Mouse (Mus musculus) embryonic facial prominence, embryonic 10.5 days (tissue): Measurements from ENCODE around the gene Gm49366. TPM values are rescaled to one million over a fixed set of nuclear protein-coding genes. Genes with fewer than 3 reads are reported as not detected.
"Not testable (repeated sequence)": the region's sequence is repeated elsewhere in the genome, so short reads cannot be mapped to it uniquely, and the experiment has no call there.

Experiments
- DNase-seq: peaks from one replicate; pipeline ENCODE4 v3.0.0-alpha.2; 2017; ENCODE audit warnings: low spot score
- H3K27ac ChIP-seq: fragments of 300-500 bp; sonication (generic); replicated peaks from 2 replicates; pipeline ENCODE4 v1.5.1; 2016; ENCODE audit warnings: mild to moderate bottlenecking
- H3K27me3 ChIP-seq: fragments of 300-500 bp; sonication (generic); replicated peaks from 2 replicates; pipeline ENCODE4 v1.6.1; 2016; ENCODE audit warnings: low read depth, mild to moderate bottlenecking; ENCODE audit not compliant: poor library complexity, severe bottlenecking
- H3K36me3 ChIP-seq: fragments of 300-500 bp; sonication (generic); replicated peaks from 2 replicates; pipeline ENCODE4 v1.6.1; 2016; ENCODE audit warnings: mild to moderate bottlenecking, moderate library complexity
- H3K4me1 ChIP-seq: fragments of 300-500 bp; sonication (generic); 2 replicates; pipeline ENCODE4 v1.6.1; 2016
- H3K4me3 ChIP-seq: fragments of 300-500 bp; sonication (generic); 2 replicates; pipeline ENCODE4 v1.5.1; 2016; ENCODE audit warnings: mild to moderate bottlenecking, moderate library complexity
- H3K9me3 ChIP-seq: fragments of 300-500 bp; sonication (generic); 2 replicates; pipeline ENCODE4 v1.6.1; 2016; ENCODE audit warnings: mild to moderate bottlenecking
- WGBS: fragments of 180-500 bp; shearing (Covaris S2); methylation state at CpG from one replicate; pipeline ENCODE4 v1.1.7; 2016; 5-methylcytosine and 5-hydroxymethylcytosine counted together
- polyA plus RNA-seq: library from polyadenylated mRNA; unstranded; fragments of >200 nt; fragmentation: Nextera tagmentation; extraction: Ambion mirVana; gene quantifications from 2 replicates; pipeline ENCODE4 v1.2.1, GENCODE M21; 2016

Gene Gm49366
- polyA plus RNA-seq, 1 experiment from 2014 or later: not detected

DNA sequence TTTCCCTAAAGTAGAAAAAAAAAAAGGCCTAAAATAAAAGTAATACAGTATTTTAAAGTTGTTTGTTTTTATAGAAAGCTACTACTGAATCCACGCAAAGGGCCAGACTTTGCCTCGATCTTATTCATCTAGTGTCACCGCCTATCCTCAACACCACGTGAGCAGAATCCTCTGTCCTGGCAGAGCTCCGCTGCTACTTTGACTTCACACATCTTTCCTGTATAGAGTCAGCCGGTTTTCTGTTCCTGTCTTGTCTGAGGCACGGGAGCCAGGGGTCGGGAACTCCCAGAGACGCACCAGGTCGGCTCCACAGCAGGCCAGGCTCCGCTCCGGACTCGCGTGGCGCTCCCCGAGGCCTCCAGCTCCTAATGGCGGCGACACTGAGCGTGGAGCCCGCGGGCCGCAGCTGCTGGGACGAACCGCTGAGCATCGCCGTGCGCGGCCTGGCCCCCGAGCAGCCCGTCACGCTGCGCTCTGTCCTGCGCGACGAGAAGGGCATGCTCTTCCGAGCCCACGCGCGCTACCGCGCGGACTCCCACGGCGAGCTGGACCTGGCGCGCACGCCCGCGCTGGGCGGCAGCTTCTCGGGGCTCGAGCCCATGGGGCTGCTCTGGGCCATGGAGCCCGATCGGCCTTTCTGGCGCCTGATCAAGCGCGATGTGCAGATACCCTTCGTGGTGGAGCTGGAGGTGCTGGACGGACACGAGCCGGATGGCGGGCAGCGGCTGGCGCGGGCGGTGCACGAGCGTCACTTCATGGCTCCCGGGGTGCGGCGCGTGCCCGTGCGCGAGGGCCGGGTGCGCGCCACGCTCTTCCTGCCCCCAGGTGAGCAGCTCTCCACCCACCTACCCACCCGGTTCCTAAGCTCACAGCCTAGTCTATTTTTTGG lies 62.1 kb downstream of the Gm49366 start, which contains the start of gene Acot6:
Acot6 (plus strand) TSS at position 51 of the 889 bp plus-strand sequence.
- peak; percentile 67 for DNase-seq
- H3K9me3 ChIP-seq, H3K27me3 ChIP-seq, H3K36me3 ChIP-seq, H3K4me1 ChIP-seq: not testable (repeated sequence)
- Histone ChIP-seq H3K4me3 (peak within 1 kb of the TSS; percentile 66), H3K27ac (peak within 1 kb of the TSS; percentile 83)
- WGBS: under 1% methylated on average over 80 of the region's 80 CpGs

DNA sequence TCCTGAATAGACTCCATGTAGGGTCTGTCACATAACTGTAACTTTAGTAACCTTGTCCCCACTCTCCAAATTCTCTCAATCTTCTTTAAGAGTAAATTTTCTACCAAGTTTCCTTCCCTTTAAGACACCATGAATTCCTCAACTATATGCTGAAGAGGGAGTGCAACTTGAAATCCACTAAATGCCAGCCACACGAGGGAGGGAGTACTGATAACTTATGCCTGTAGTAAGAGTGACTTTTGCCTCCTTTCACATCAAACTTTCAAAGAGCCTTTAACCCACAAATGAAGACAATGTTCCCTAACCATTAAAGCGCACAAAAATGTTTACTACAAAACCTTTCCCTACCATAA lies 62.7 kb downstream of the Gm49366 start:
- H3K4me1 ChIP-seq: 0 out of 2 replicates have a peak, but pooled peaks cover 5% of the 10 kb centered on the region
- no peaks in the 10 kb centered on the region for H3K36me3 ChIP-seq
- WGBS: 67% methylated on average over 2 of the region's 2 CpGs
- peaks cover 6% of the 10 kb centered on the region; the same call in 1 of the 2 replicates for H3K27me3 ChIP-seq
- H3K4me3 ChIP-seq: peak overlapping the region; percentile 66
- H3K27ac ChIP-seq: no peak overlapping the region
- H3K9me3 ChIP-seq: no peaks in the 10 kb centered on the region
- no peak for DNase-seq

DNA sequence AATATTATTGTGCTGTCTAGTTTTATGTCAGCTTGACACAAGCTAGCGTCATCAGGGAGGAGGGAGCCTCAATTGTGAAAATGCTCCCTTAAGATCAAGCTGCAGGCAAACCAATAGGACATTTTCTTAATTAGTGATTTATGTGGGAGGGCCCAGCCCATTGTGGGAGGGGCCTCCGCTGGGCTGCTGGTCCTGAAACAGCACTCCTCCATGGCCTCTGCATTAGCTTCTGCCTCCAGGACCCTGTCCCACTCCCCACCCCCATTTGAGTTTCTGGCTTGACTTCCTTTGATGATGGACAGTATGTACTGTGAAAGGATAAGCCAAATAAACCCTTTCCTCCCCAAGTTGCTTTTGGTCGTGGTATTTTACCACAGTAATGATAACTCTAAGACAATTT lies 68.3 kb downstream of the Gm49366 start:
- H3K36me3 ChIP-seq: no peaks in the 10 kb centered on the region
- no peak overlapping the region for H3K4me3 ChIP-seq
- H3K4me1 ChIP-seq: no peaks in the 10 kb centered on the region
- no peaks in the 10 kb centered on the region for H3K27me3 ChIP-seq
- no peaks in the 10 kb centered on the region for H3K9me3 ChIP-seq
- no peak for DNase-seq
- no peak overlapping the region for H3K27ac ChIP-seq
- WGBS: 83% methylated on average over 3 of the region's 3 CpGs

DNA sequence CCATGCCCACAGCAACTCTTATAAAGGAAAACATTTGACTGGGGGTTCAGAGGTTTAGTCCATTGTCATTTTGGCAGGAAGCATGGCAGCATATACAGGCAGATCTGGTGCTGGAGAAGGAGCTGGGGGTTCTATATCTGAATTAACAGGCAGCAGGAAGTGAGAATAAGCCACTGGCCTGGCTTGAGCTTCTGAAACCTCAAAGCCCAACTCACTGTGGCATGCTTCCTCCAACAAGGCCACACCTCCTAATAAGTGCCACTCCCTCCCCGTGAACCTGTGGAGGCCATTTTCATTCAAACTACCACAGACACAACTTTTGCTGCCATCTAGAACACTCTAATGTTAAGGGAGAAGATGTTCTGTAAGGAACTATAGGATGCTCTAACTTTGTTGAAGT lies 69.0 kb downstream of the Gm49366 start:
- WGBS: 82% methylated on average over 1 of the region's 1 CpGs
- Histone ChIP-seq H3K4me1 (no peaks in the 10 kb centered on the region), H3K9me3 (no peaks in the 10 kb centered on the region), H3K4me3 (no peak overlapping the region), H3K36me3 (no peaks in the 10 kb centered on the region), H3K27me3 (no peaks in the 10 kb centered on the region), H3K27ac (no peak overlapping the region)
- DNase-seq: no peak

Other genes with a start within 250 kb of the Gm49366 start
- gene Numb, start 117.0 kb upstream of the Gm49366 start, polyA plus RNA-seq: 39.3 and 41.9 TPM in 2 replicates
- gene Riox1, start 88.3 kb upstream of the Gm49366 start, polyA plus RNA-seq: 15.9 and 16.8 TPM in 2 replicates
- not detected in 2 replicates for gene Heatr4, start 54.1 kb upstream of the Gm49366 start, polyA plus RNA-seq
- gene Acot2, start 51.1 kb upstream of the Gm49366 start, polyA plus RNA-seq: 18.9 and 19.1 TPM in 2 replicates
- 21.5 and 29.6 TPM in 2 replicates for gene Acot1, start 29.4 kb upstream of the Gm49366 start, polyA plus RNA-seq
- 0.16 and 0.39 TPM in 2 replicates for gene Acot4, start 556 bp upstream of the Gm49366 start, polyA plus RNA-seq
- 0.23 and 0.25 TPM in 2 replicates for gene Acot3, start 13.2 kb downstream of the Gm49366 start, polyA plus RNA-seq
- not detected in 2 replicates for gene Acot5, start 30.4 kb downstream of the Gm49366 start, polyA plus RNA-seq
- gene Acot6, start 61.7 kb downstream of the Gm49366 start, polyA plus RNA-seq: 0.80 and 0.81 TPM in 2 replicates
- gene Dnal1, start 75.4 kb downstream of the Gm49366 start, polyA plus RNA-seq: 4.1 and 6.7 TPM in 2 replicates
- 1.3 and 1.6 TPM in 2 replicates for gene Pnma1, start 109.6 kb downstream of the Gm49366 start, polyA plus RNA-seq
- 7.3 and 8.2 TPM in 2 replicates for gene Elmsan1, start 179.9 kb downstream of the Gm49366 start, polyA plus RNA-seq
- gene Ptgr2, start 246.3 kb downstream of the Gm49366 start, polyA plus RNA-seq: 16.5 and 16.6 TPM in 2 replicates